Mouse (Mus musculus): Measurements from ENCODE around the gene Cldn34c1.
"Not testable (repeated sequence)": the region's sequence is repeated elsewhere in the genome, so short reads cannot be mapped to it uniquely, and the experiment has no call there.

Cldn34c1 gene

GRCm38 (mm10) chrX:123103291-123104260 is at the start of gene Cldn34c1:
Cldn34c1 (plus strand) TSS chrX:123103495.
- DNase-seq (ENCODE audit: low read depth, low spot score): peak; percentile 74

GRCm38 (mm10) chrX:123087441-123087840 is 15.9 kb upstream of the Cldn34c1 start:
- DNase-seq (ENCODE audit: low read depth, low spot score): no peak

- DNase-seq (ENCODE audit: low read depth, low spot score): not testable (repeated sequence)
These were observed 489 bp upstream of the Cldn34c1 start for GRCm38 (mm10) chrX:123102806-123103205.

GRCm38 (mm10) chrX:123104692-123105091 is 1.4 kb downstream of the Cldn34c1 start:
- not testable (repeated sequence) for DNase-seq (ENCODE audit: low read depth, low spot score)

GRCm38 (mm10) chrX:123222381-123222780 is 119.1 kb downstream of the Cldn34c1 start, which contains the start of gene Srsx:
Srsx (minus strand) TSS chrX:123222481.
- DNase-seq (ENCODE audit: low read depth, low spot score): not testable (repeated sequence)

All from retina, postnatal 7 days (tissue).